Mouse (Mus musculus): ENCODE data around the gene Myo10.

Myo10 gene

GRCm38 (mm10) chr15:25688424-25689283 is 66.3 kb downstream of the Myo10 start:
- ATAC-seq (ENCODE audit: insufficient number of reproducible peaks, low FRiP score, low TSS enrichment), result no peak

GRCm38 (mm10) chr15:25689477-25689876 is 67.2 kb downstream of the Myo10 start:
- ATAC-seq (ENCODE audit: insufficient number of reproducible peaks, low FRiP score, low TSS enrichment), result no peak

GRCm38 (mm10) chr15:25690066-25690745 is 67.9 kb downstream of the Myo10 start:
- ATAC-seq (ENCODE audit: insufficient number of reproducible peaks, low FRiP score, low TSS enrichment), result no peak

- no peak for ATAC-seq (ENCODE audit: insufficient number of reproducible peaks, low FRiP score, low TSS enrichment)
These were observed 68.4 kb downstream of the Myo10 start for GRCm38 (mm10) chr15:25690746-25691105.

GRCm38 (mm10) chr15:25692254-25692950 is 70.1 kb downstream of the Myo10 start:
- no peak for ATAC-seq (ENCODE audit: insufficient number of reproducible peaks, low FRiP score, low TSS enrichment)

GRCm38 (mm10) chr15:25693708-25694107 is 71.4 kb downstream of the Myo10 start:
- ATAC-seq (ENCODE audit: insufficient number of reproducible peaks, low FRiP score, low TSS enrichment), result no peak

GRCm38 (mm10) chr15:25694749-25695148 is 72.4 kb downstream of the Myo10 start:
- no peak for ATAC-seq (ENCODE audit: insufficient number of reproducible peaks, low FRiP score, low TSS enrichment)

GRCm38 (mm10) chr15:25695253-25695652 is 72.9 kb downstream of the Myo10 start:
- ATAC-seq (ENCODE audit: insufficient number of reproducible peaks, low FRiP score, low TSS enrichment), result no peak

GRCm38 (mm10) chr15:25695883-25696282 is 73.6 kb downstream of the Myo10 start:
- ATAC-seq (ENCODE audit: insufficient number of reproducible peaks, low FRiP score, low TSS enrichment), result no peak

GRCm38 (mm10) chr15:25696660-25697059 is 74.3 kb downstream of the Myo10 start:
- ATAC-seq (ENCODE audit: insufficient number of reproducible peaks, low FRiP score, low TSS enrichment), result peak; percentile 75

- no peak for ATAC-seq (ENCODE audit: insufficient number of reproducible peaks, low FRiP score, low TSS enrichment)
These were observed 76.8 kb downstream of the Myo10 start for GRCm38 (mm10) chr15:25699032-25699557.

- no peak for ATAC-seq (ENCODE audit: insufficient number of reproducible peaks, low FRiP score, low TSS enrichment)
These were observed 80.3 kb downstream of the Myo10 start for GRCm38 (mm10) chr15:25702602-25703001.

- ATAC-seq (ENCODE audit: insufficient number of reproducible peaks, low FRiP score, low TSS enrichment), result peak; percentile 78
These were observed 82.7 kb downstream of the Myo10 start for GRCm38 (mm10) chr15:25704809-25705585.

- ATAC-seq (ENCODE audit: insufficient number of reproducible peaks, low FRiP score, low TSS enrichment), result no peak
These were observed 84.7 kb downstream of the Myo10 start for GRCm38 (mm10) chr15:25706874-25707554.

- no peak for ATAC-seq (ENCODE audit: insufficient number of reproducible peaks, low FRiP score, low TSS enrichment)
These were observed 85.6 kb downstream of the Myo10 start for GRCm38 (mm10) chr15:25707891-25708290.

GRCm38 (mm10) chr15:25710876-25711275 is 88.6 kb downstream of the Myo10 start:
- no peak for ATAC-seq (ENCODE audit: insufficient number of reproducible peaks, low FRiP score, low TSS enrichment)

GRCm38 (mm10) chr15:25712877-25713276 is 90.6 kb downstream of the Myo10 start:
- ATAC-seq (ENCODE audit: insufficient number of reproducible peaks, low FRiP score, low TSS enrichment), result no peak

- ATAC-seq (ENCODE audit: insufficient number of reproducible peaks, low FRiP score, low TSS enrichment), result peak; percentile 74
These were observed 91.4 kb downstream of the Myo10 start for GRCm38 (mm10) chr15:25713587-25714361.
